Mouse (Mus musculus) forebrain, embryonic 13.5 days (tissue): ENCODE data around the gene Slc39a3. TPM values are rescaled to one million over a fixed set of nuclear protein-coding genes. Genes with fewer than 3 reads are reported as not detected.
A peak's percentile ranks its signal among the peaks of the same experiment; 100 is the strongest.
"Not testable (repeated sequence)": the region's sequence is repeated elsewhere in the genome, so short reads cannot be mapped to it uniquely, and the experiment has no call there.

Experiments
- ATAC-seq: fragments of 200-750 bp; cut with Nextera tagmentation; 2 replicates; pipeline ENCODE4 v1.8.0; 2017
- H3K27ac ChIP-seq: fragments of 300-500 bp; sonication (generic); 2 replicates; pipeline ENCODE4 v1.5.1; 2015; ENCODE audit warnings: inconsistent platforms, mild to moderate bottlenecking, moderate library complexity
- H3K27me3 ChIP-seq: fragments of 300-500 bp; sonication (generic); 2 replicates; pipeline ENCODE4 v1.6.1; 2015; ENCODE audit warnings: mild to moderate bottlenecking, inconsistent platforms
- H3K36me3 ChIP-seq: fragments of 300-500 bp; sonication (generic); 2 replicates; pipeline ENCODE4 v1.6.1; 2015; ENCODE audit warnings: mild to moderate bottlenecking, inconsistent platforms; ENCODE audit not compliant: poor library complexity, severe bottlenecking
- H3K4me1 ChIP-seq: fragments of 300-500 bp; sonication (generic); 2 replicates; pipeline ENCODE4 v1.6.1; 2015; ENCODE audit warnings: inconsistent platforms
- H3K4me2 ChIP-seq: fragments of 300-500 bp; sonication (generic); 2 replicates; pipeline ENCODE4 v1.6.1; 2015; ENCODE audit warnings: inconsistent platforms, mild to moderate bottlenecking, moderate library complexity
- H3K4me3 ChIP-seq: fragments of 300-500 bp; sonication (generic); 2 replicates; pipeline ENCODE4 v1.5.1; 2015; ENCODE audit warnings: mild to moderate bottlenecking, inconsistent platforms
- H3K9ac ChIP-seq: fragments of 300-500 bp; sonication (generic); 2 replicates; pipeline ENCODE4 v1.6.1; 2015; ENCODE audit warnings: mild to moderate bottlenecking, inconsistent platforms
- H3K9me3 ChIP-seq: fragments of 300-500 bp; sonication (generic); replicated peaks from 2 replicates; pipeline ENCODE4 v1.6.1; 2016; ENCODE audit warnings: inconsistent platforms
- WGBS: fragments of 180-500 bp; shearing (Covaris S2); methylation state at CpG from one replicate; pipeline ENCODE4 v1.1.7; 2015; 5-methylcytosine and 5-hydroxymethylcytosine counted together
- polyA plus RNA-seq: library from polyadenylated mRNA; unstranded; fragments of >200 nt; fragmentation: Nextera tagmentation; extraction: Ambion mirVana; gene quantifications from 2 replicates; pipeline ENCODE4 v1.2.1, GENCODE M21; 2015

Slc39a3 gene
- polyA plus RNA-seq, 1 experiment from 2014 or later = 33.4 TPM

GRCm38 (mm10) chr10:81062710-81063109, 25.5 kb upstream of the Slc39a3 start:
- Histone ChIP-seq H3K4me2 (no peak overlapping the region), H3K9ac (no peak overlapping the region), H3K27ac (no peak overlapping the region), H3K4me1 (peaks cover 20% of the 10 kb centered on the region), H3K36me3 (no peaks in the 10 kb centered on the region), H3K9me3 (no peaks in the 10 kb centered on the region), H3K27me3 (no peaks in the 10 kb centered on the region), H3K4me3 (no peak overlapping the region)
- ATAC-seq = no peak
- whole genome bisulfite sequencing = 61% methylated on average over 4 of the region's 4 CpGs

GRCm38 (mm10) chr10:81059603-81060543, 22.6 kb upstream of the Slc39a3 start, which contains the start of gene Sgta:
Gene Sgta (minus strand): TSS chr10:81060181.
- Histone ChIP-seq H3K9ac (peak within 1 kb of the TSS; percentile 87), H3K27ac (peak within 1 kb of the TSS; percentile 54), H3K9me3 (no peaks in the 10 kb centered on the region), H3K4me1 (peaks cover 35% of the 10 kb centered on the region), H3K4me3 (peak within 1 kb of the TSS; percentile 81), H3K4me2 (peak within 1 kb of the TSS; percentile 93), H3K36me3 (peaks cover 8% of the 10 kb centered on the region; the same call in 1 of the 2 replicates), H3K27me3 (no peaks in the 10 kb centered on the region)
- under 1% methylated on average over 47 of the region's 48 CpGs for WGBS
- peak; percentile 96 for ATAC-seq

- peaks cover 35% of the 10 kb centered on the region for H3K4me1 ChIP-seq
- no peak for ATAC-seq
- peak overlapping the region; percentile 93 for H3K4me2 ChIP-seq
- H3K27ac ChIP-seq = no peak overlapping the region
- H3K9ac ChIP-seq = peak overlapping the region; percentile 87
- WGBS = 90% methylated on average over 6 of the region's 6 CpGs
- H3K4me3 ChIP-seq = peak overlapping the region; percentile 81
- H3K36me3 ChIP-seq = peaks cover 11% of the 10 kb centered on the region; the same call in 1 of the 2 replicates
- no peaks in the 10 kb centered on the region for H3K9me3 ChIP-seq
- no peaks in the 10 kb centered on the region for H3K27me3 ChIP-seq
Measured at GRCm38 (mm10) chr10:81058896-81059295, 21.7 kb upstream of the Slc39a3 start.

- ATAC-seq = no peak
- Histone ChIP-seq H3K27me3 (no peaks in the 10 kb centered on the region), H3K9ac (peak overlapping the region; percentile 30; the same call in 1 of the 2 replicates), H3K27ac (no peak overlapping the region), H3K36me3 (peaks cover 13% of the 10 kb centered on the region), H3K4me2 (no peak overlapping the region), H3K9me3 (no peaks in the 10 kb centered on the region), H3K4me3 (0 out of 2 replicates have a peak overlapping the region, but pooled peaks have one; percentile 2), H3K4me1 (peaks cover 35% of the 10 kb centered on the region)
- 93% methylated on average over 23 of the region's 23 CpGs for WGBS
Measured at GRCm38 (mm10) chr10:81057406-81058130, 20.3 kb upstream of the Slc39a3 start.

- not testable (repeated sequence) for H3K9me3 ChIP-seq, H3K27ac ChIP-seq, ATAC-seq, H3K4me2 ChIP-seq, H3K4me3 ChIP-seq, H3K9ac ChIP-seq, H3K27me3 ChIP-seq
- Histone ChIP-seq H3K4me1 (peaks cover 35% of the 10 kb centered on the region), H3K36me3 (peaks cover 30% of the 10 kb centered on the region)
- WGBS = 88% methylated on average over 11 of the region's 11 CpGs
Measured at GRCm38 (mm10) chr10:81055802-81056340, 18.6 kb upstream of the Slc39a3 start.

- no peaks in the 10 kb centered on the region for H3K9me3 ChIP-seq
- no peak overlapping the region for H3K4me2 ChIP-seq
- WGBS = 94% methylated on average over 6 of the region's 6 CpGs
- H3K36me3 ChIP-seq = peaks cover 37% of the 10 kb centered on the region
- H3K4me3 ChIP-seq = no peak overlapping the region
- no peaks in the 10 kb centered on the region for H3K27me3 ChIP-seq
- peaks cover 35% of the 10 kb centered on the region for H3K4me1 ChIP-seq
- no peak overlapping the region; the same call in 1 of the 2 replicates for H3K9ac ChIP-seq
- H3K27ac ChIP-seq = no peak overlapping the region
- no peak for ATAC-seq
Measured at GRCm38 (mm10) chr10:81055169-81055568, 17.9 kb upstream of the Slc39a3 start.

- Histone ChIP-seq H3K4me1 (peaks cover 14% of the 10 kb centered on the region), H3K9ac (no peak overlapping the region), H3K27ac (no peak overlapping the region), H3K36me3 (peaks cover 63% of the 10 kb centered on the region), H3K4me3 (no peak overlapping the region), H3K27me3 (no peaks in the 10 kb centered on the region), H3K4me2 (no peak overlapping the region), H3K9me3 (no peaks in the 10 kb centered on the region)
- ATAC-seq = no peak
- WGBS = 96% methylated on average over 5 of the region's 5 CpGs
Measured at GRCm38 (mm10) chr10:81052577-81052976, 15.4 kb upstream of the Slc39a3 start.

GRCm38 (mm10) chr10:81051133-81051532, 13.9 kb upstream of the Slc39a3 start:
- Histone ChIP-seq H3K27me3 (no peaks in the 10 kb centered on the region), H3K36me3 (peaks cover 78% of the 10 kb centered on the region), H3K4me1 (0 out of 2 replicates have a peak, but pooled peaks cover under 1% of the 10 kb centered on the region), H3K4me2 (no peak overlapping the region), H3K4me3 (no peak overlapping the region), H3K9me3 (no peaks in the 10 kb centered on the region), H3K27ac (no peak overlapping the region), H3K9ac (no peak overlapping the region)
- WGBS = 96% methylated on average over 6 of the region's 6 CpGs
- ATAC-seq = no peak

- Histone ChIP-seq H3K4me2 (no peak overlapping the region), H3K4me3 (no peak overlapping the region), H3K27me3 (no peaks in the 10 kb centered on the region), H3K9me3 (no peaks in the 10 kb centered on the region), H3K36me3 (peaks cover 82% of the 10 kb centered on the region), H3K27ac (no peak overlapping the region), H3K9ac (no peak overlapping the region), H3K4me1 (no peaks in the 10 kb centered on the region)
- 86% methylated on average over 4 of the region's 4 CpGs for WGBS
- no peak for ATAC-seq
Measured at GRCm38 (mm10) chr10:81050645-81051044, 13.4 kb upstream of the Slc39a3 start.

GRCm38 (mm10) chr10:81045246-81045645, 8.0 kb upstream of the Slc39a3 start:
- not testable (repeated sequence) for H3K9ac ChIP-seq, H3K4me2 ChIP-seq, H3K27me3 ChIP-seq, ATAC-seq, H3K4me1 ChIP-seq, H3K27ac ChIP-seq, H3K9me3 ChIP-seq, H3K4me3 ChIP-seq
- WGBS = 95% methylated on average over 14 of the region's 14 CpGs
- peaks cover 81% of the 10 kb centered on the region for H3K36me3 ChIP-seq

- Histone ChIP-seq H3K27me3 (no peaks in the 10 kb centered on the region), H3K9ac (0 out of 2 replicates have a peak overlapping the region, but pooled peaks have one; percentile 5), H3K27ac (no peak overlapping the region), H3K4me1 (0 out of 2 replicates have a peak, but pooled peaks cover 4% of the 10 kb centered on the region), H3K9me3 (no peaks in the 10 kb centered on the region), H3K36me3 (peaks cover 44% of the 10 kb centered on the region), H3K4me3 (no peak overlapping the region), H3K4me2 (no peak overlapping the region)
- 29% methylated on average over 13 of the region's 13 CpGs for WGBS
- no peak for ATAC-seq
Measured at GRCm38 (mm10) chr10:81041458-81042175, 4.4 kb upstream of the Slc39a3 start.
